Mouse (Mus musculus) hindbrain, embryonic 14.5 days (tissue): ENCODE data around the gene Trp53rka. TPM values are rescaled to one million over a fixed set of nuclear protein-coding genes. Genes with fewer than 3 reads are reported as not detected.
"Not testable (repeated sequence)": the region's sequence is repeated elsewhere in the genome, so short reads cannot be mapped to it uniquely, and the experiment has no call there.

Experiments
- ATAC-seq: fragments of 200-750 bp; cut with Nextera tagmentation; 2 replicates; pipeline ENCODE4 v1.8.0; 2017; ENCODE audit warnings: moderate number of reproducible peaks, mild to moderate bottlenecking, moderate TSS enrichment, moderate library complexity; ENCODE audit not compliant: low FRiP score
- DNase-seq: peaks from one replicate; pipeline ENCODE4 v3.0.0-alpha.2; 2015; ENCODE audit warnings: low spot score
- H3K27ac ChIP-seq: fragments of 300-500 bp; sonication (generic); 2 replicates; pipeline ENCODE4 v1.5.1; 2014; ENCODE audit warnings: mild to moderate bottlenecking, moderate library complexity
- H3K27me3 ChIP-seq: fragments of 300-500 bp; sonication (generic); 2 replicates; pipeline ENCODE4 v1.6.1; 2014; ENCODE audit warnings: mild to moderate bottlenecking, low read length, mixed read lengths; ENCODE audit not compliant: control insufficient read depth, insufficient read depth
- H3K36me3 ChIP-seq: fragments of 300-500 bp; sonication (generic); replicated peaks from 2 replicates; pipeline ENCODE4 v1.6.1; 2014; ENCODE audit not compliant: control insufficient read depth, insufficient read depth
- H3K4me1 ChIP-seq: fragments of 300-500 bp; sonication (generic); replicated peaks from 2 replicates; pipeline ENCODE4 v1.6.1; 2014; ENCODE audit warnings: antibody characterized with exemption, low read length, mixed read lengths; ENCODE audit not compliant: control insufficient read depth, insufficient read depth
- H3K4me2 ChIP-seq: fragments of 300-500 bp; sonication (generic); replicated peaks from 2 replicates; pipeline ENCODE4 v1.6.1; 2014; ENCODE audit warnings: mild to moderate bottlenecking, moderate library complexity
- H3K4me3 ChIP-seq: fragments of 300-500 bp; sonication (generic); replicated peaks from 2 replicates; pipeline ENCODE4 v1.5.1; 2014; ENCODE audit warnings: mild to moderate bottlenecking, low read length
- H3K9ac ChIP-seq: fragments of 300-500 bp; sonication (generic); 2 replicates; pipeline ENCODE4 v1.6.1; 2014
- H3K9me3 ChIP-seq: fragments of 300-500 bp; sonication (generic); 2 replicates; pipeline ENCODE4 v1.6.1; 2016; ENCODE audit warnings: low read length; ENCODE audit not compliant: control insufficient read depth
- WGBS: fragments of 180-500 bp; shearing (Covaris S2); extraction: QIAGEN DNeasy Blood & Tissue Kit; methylation state at CpG from one replicate; pipeline ENCODE4 v1.1.7; 2014; 5-methylcytosine and 5-hydroxymethylcytosine counted together
- polyA plus RNA-seq: library from polyadenylated mRNA; unstranded; fragments of >200 nt; fragmentation: Nextera tagmentation; extraction: Ambion mirVana; gene quantifications from 2 replicates; pipeline ENCODE4 v1.2.1, GENCODE M21; 2014

The Trp53rka gene
- polyA plus RNA-seq: 40.0 and 44.4 TPM in 2 replicates

- Histone ChIP-seq H3K4me3 (peak within 1 kb of the TSS; percentile 81), H3K27ac (peak within 1 kb of the TSS; percentile 82), H3K9ac (peak within 1 kb of the TSS; percentile 89), H3K27me3 (no peaks in the 10 kb centered on the region), H3K4me1 (peaks cover 12% of the 10 kb centered on the region), H3K36me3 (peaks cover 26% of the 10 kb centered on the region), H3K9me3 (no peaks in the 10 kb centered on the region), H3K4me2 (peak within 1 kb of the TSS; percentile 71)
- WGBS: under 1% methylated on average over 84 of the region's 84 CpGs
- ATAC-seq: peak; percentile 87
- peak; percentile 83 for DNase-seq
Observed at GRCm38 (mm10) chr2:165492648-165493553, at the start of gene Trp53rka. Gene Trp53rka (minus strand): TSS chr2:165493324.

- no peak overlapping the region for H3K9ac ChIP-seq
- H3K27me3 ChIP-seq: no peaks in the 10 kb centered on the region
- DNase-seq (no peak), ATAC-seq (no peak)
- H3K4me2 ChIP-seq: no peak overlapping the region
- 90% methylated on average over 3 of the region's 3 CpGs for WGBS
- no peaks in the 10 kb centered on the region for H3K9me3 ChIP-seq
- peaks cover 9% of the 10 kb centered on the region for H3K4me1 ChIP-seq
- no peaks in the 10 kb centered on the region for H3K36me3 ChIP-seq
- H3K27ac ChIP-seq: no peak overlapping the region
- H3K4me3 ChIP-seq: no peak overlapping the region
Observed at GRCm38 (mm10) chr2:165540975-165541374, 47.9 kb upstream of the Trp53rka start.

- Histone ChIP-seq H3K27ac (no peak overlapping the region), H3K9me3 (no peaks in the 10 kb centered on the region), H3K4me2 (no peak overlapping the region), H3K4me1 (0 out of 2 replicates have a peak, but pooled peaks cover 3% of the 10 kb centered on the region), H3K9ac (no peak overlapping the region), H3K4me3 (no peak overlapping the region), H3K27me3 (no peaks in the 10 kb centered on the region), H3K36me3 (no peaks in the 10 kb centered on the region)
- WGBS: 32% methylated on average over 6 of the region's 6 CpGs
- ATAC-seq (no peak), DNase-seq (no peak)
Observed at GRCm38 (mm10) chr2:165533789-165534188, 40.7 kb upstream of the Trp53rka start.

GRCm38 (mm10) chr2:165529106-165529505 lies 36.0 kb upstream of the Trp53rka start:
- H3K4me3 ChIP-seq: no peak overlapping the region
- 23% methylated on average over 8 of the region's 8 CpGs for WGBS
- H3K9me3 ChIP-seq: no peaks in the 10 kb centered on the region
- H3K9ac ChIP-seq: no peak overlapping the region
- ATAC-seq (no peak), DNase-seq (peak; percentile 88)
- no peak overlapping the region for H3K27ac ChIP-seq
- H3K4me2 ChIP-seq: no peak overlapping the region
- 0 out of 2 replicates have a peak, but pooled peaks cover 2% of the 10 kb centered on the region for H3K4me1 ChIP-seq
- H3K27me3 ChIP-seq: no peaks in the 10 kb centered on the region
- H3K36me3 ChIP-seq: no peaks in the 10 kb centered on the region

GRCm38 (mm10) chr2:165525609-165526008 lies 32.5 kb upstream of the Trp53rka start:
- WGBS: 59% methylated on average over 4 of the region's 4 CpGs
- Histone ChIP-seq H3K27ac (no peak overlapping the region), H3K4me3 (no peak overlapping the region), H3K4me1 (no peaks in the 10 kb centered on the region), H3K27me3 (no peaks in the 10 kb centered on the region), H3K36me3 (no peaks in the 10 kb centered on the region), H3K9me3 (no peaks in the 10 kb centered on the region), H3K4me2 (no peak overlapping the region), H3K9ac (no peak overlapping the region)
- ATAC-seq (no peak), DNase-seq (peak; percentile 36)

GRCm38 (mm10) chr2:165515178-165515728 lies 22.1 kb upstream of the Trp53rka start:
- WGBS: 95% methylated on average over 20 of the region's 20 CpGs
- H3K9me3 ChIP-seq: no peaks in the 10 kb centered on the region
- no peaks in the 10 kb centered on the region for H3K36me3 ChIP-seq
- DNase-seq (no peak), ATAC-seq (no peak)
- no peak overlapping the region for H3K4me2 ChIP-seq
- H3K9ac ChIP-seq: no peak overlapping the region
- H3K27ac ChIP-seq: no peak overlapping the region
- H3K4me3 ChIP-seq: no peak overlapping the region
- H3K27me3 ChIP-seq: no peaks in the 10 kb centered on the region
- H3K4me1 ChIP-seq: peaks cover 6% of the 10 kb centered on the region; the same call in 1 of the 2 replicates

GRCm38 (mm10) chr2:165512870-165513600 lies 19.9 kb upstream of the Trp53rka start:
- Histone ChIP-seq H3K27ac (no peak overlapping the region), H3K27me3 (no peaks in the 10 kb centered on the region), H3K9ac (no peak overlapping the region), H3K9me3 (no peaks in the 10 kb centered on the region), H3K36me3 (no peaks in the 10 kb centered on the region), H3K4me1 (peaks cover 6% of the 10 kb centered on the region; the same call in 1 of the 2 replicates), H3K4me2 (no peak overlapping the region), H3K4me3 (no peak overlapping the region)
- whole genome bisulfite sequencing: 30% methylated on average over 11 of the region's 11 CpGs
- peak; percentile 35 for DNase-seq
- ATAC-seq: 0 out of 2 replicates have a peak, but pooled peaks have one; percentile 34

- H3K4me2 ChIP-seq: no peak overlapping the region
- H3K9me3 ChIP-seq: no peaks in the 10 kb centered on the region
- peaks cover 6% of the 10 kb centered on the region; the same call in 1 of the 2 replicates for H3K4me1 ChIP-seq
- no peak overlapping the region for H3K4me3 ChIP-seq
- H3K27ac ChIP-seq: no peak overlapping the region
- no peaks in the 10 kb centered on the region for H3K27me3 ChIP-seq
- no peak for DNase-seq
- no peak overlapping the region for H3K9ac ChIP-seq
- 33% methylated on average over 7 of the region's 7 CpGs for WGBS
- H3K36me3 ChIP-seq: no peaks in the 10 kb centered on the region
- no peak for ATAC-seq
Observed at GRCm38 (mm10) chr2:165512426-165512825, 19.3 kb upstream of the Trp53rka start.

- H3K4me2 ChIP-seq, H3K27me3 ChIP-seq, ATAC-seq, H3K9me3 ChIP-seq, H3K36me3 ChIP-seq, H3K4me3 ChIP-seq, H3K27ac ChIP-seq, H3K9ac ChIP-seq, DNase-seq, H3K4me1 ChIP-seq: not testable (repeated sequence)
- 85% methylated on average over 4 of the region's 4 CpGs for WGBS
Observed at GRCm38 (mm10) chr2:165511530-165511929, 18.4 kb upstream of the Trp53rka start.
